Mouse (Mus musculus) midbrain, embryonic 14.5 days (tissue): ENCODE measurements around the gene Gfod1. TPM values are rescaled to one million over a fixed set of nuclear protein-coding genes. Genes with fewer than 3 reads are reported as not detected.

Experiments
- ATAC-seq: fragments of 200-750 bp; cut with Nextera tagmentation; 2 replicates; pipeline ENCODE4 v1.8.0; 2017; ENCODE audit warnings: moderate number of reproducible peaks, moderate library complexity; ENCODE audit not compliant: low FRiP score, low TSS enrichment
- DNase-seq: peaks from one replicate; pipeline ENCODE4 v3.0.0-alpha.2; 2015
- H3K27ac ChIP-seq: fragments of 300-500 bp; sonication (generic); replicated peaks from 2 replicates; pipeline ENCODE4 v1.5.1; 2014; ENCODE audit warnings: mild to moderate bottlenecking, low read depth, low read length, moderate library complexity
- H3K27me3 ChIP-seq: fragments of 300-500 bp; sonication (generic); 2 replicates; pipeline ENCODE4 v1.6.1; 2014; ENCODE audit warnings: low read length, control low read depth, mixed read lengths; ENCODE audit not compliant: control insufficient read depth, insufficient read depth
- H3K36me3 ChIP-seq: fragments of 300-500 bp; sonication (generic); 2 replicates; pipeline ENCODE4 v1.6.1; 2014; ENCODE audit warnings: low read length, control low read depth; ENCODE audit not compliant: control insufficient read depth, insufficient read depth
- H3K4me1 ChIP-seq: fragments of 300-500 bp; sonication (generic); 2 replicates; pipeline ENCODE4 v1.6.1; 2014; ENCODE audit warnings: mild to moderate bottlenecking, antibody characterized with exemption, low read length, control low read depth; ENCODE audit not compliant: control insufficient read depth, insufficient read depth
- H3K4me2 ChIP-seq: fragments of 300-500 bp; sonication (generic); 2 replicates; pipeline ENCODE4 v1.6.1; 2014; ENCODE audit warnings: mild to moderate bottlenecking, low read length, moderate library complexity
- H3K4me3 ChIP-seq: fragments of 300-500 bp; sonication (generic); replicated peaks from 2 replicates; pipeline ENCODE4 v1.5.1; 2014; ENCODE audit warnings: low read depth, low read length
- H3K9ac ChIP-seq: fragments of 300-500 bp; sonication (generic); replicated peaks from 2 replicates; pipeline ENCODE4 v1.6.1; 2014; ENCODE audit warnings: mild to moderate bottlenecking, low read length, moderate library complexity
- H3K9me3 ChIP-seq: fragments of 300-500 bp; sonication (generic); 2 replicates; pipeline ENCODE4 v1.6.1; 2016; ENCODE audit warnings: low read length, control low read depth, mixed read lengths; ENCODE audit not compliant: control insufficient read depth
- WGBS: fragments of 180-500 bp; shearing (Covaris S2); extraction: QIAGEN DNeasy Blood & Tissue Kit; methylation state at CpG from one replicate; pipeline ENCODE4 v1.1.7; 2014; 5-methylcytosine and 5-hydroxymethylcytosine counted together
- polyA plus RNA-seq: library from polyadenylated mRNA; unstranded; fragments of >200 nt; fragmentation: Nextera tagmentation; extraction: Ambion mirVana; gene quantifications from 2 replicates; pipeline ENCODE4 v1.2.1, GENCODE M21; 2014

Gfod1 gene
- polyA plus RNA-seq, 1 experiment from 2014 or later: 3.7 TPM

DNA sequence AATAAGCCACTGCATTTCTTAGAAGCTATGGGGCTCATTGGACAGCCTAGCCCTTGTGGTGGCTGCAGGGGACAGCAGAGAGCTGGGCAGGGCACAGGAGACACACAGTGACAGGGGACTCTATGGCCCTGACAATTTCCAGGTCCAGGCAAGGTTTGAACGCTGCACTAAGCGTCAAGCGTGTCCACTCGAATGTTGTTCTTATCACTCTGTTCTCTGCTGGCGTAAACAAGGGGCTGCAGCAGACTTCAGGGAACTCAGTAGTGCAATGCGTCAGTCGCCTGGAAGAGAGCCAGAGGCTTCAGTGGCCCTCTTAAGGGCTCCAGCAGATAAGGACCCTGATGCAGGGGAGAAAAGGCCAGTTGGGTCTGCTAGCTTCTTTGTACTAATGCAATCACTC lies 108.0 kb downstream of the Gfod1 start:
- 0 out of 2 replicates have a peak, but pooled peaks cover 5% of the 10 kb centered on the region for H3K4me1 ChIP-seq
- ATAC-seq: no peak
- 78% methylated on average over 7 of the region's 7 CpGs for WGBS

DNA sequence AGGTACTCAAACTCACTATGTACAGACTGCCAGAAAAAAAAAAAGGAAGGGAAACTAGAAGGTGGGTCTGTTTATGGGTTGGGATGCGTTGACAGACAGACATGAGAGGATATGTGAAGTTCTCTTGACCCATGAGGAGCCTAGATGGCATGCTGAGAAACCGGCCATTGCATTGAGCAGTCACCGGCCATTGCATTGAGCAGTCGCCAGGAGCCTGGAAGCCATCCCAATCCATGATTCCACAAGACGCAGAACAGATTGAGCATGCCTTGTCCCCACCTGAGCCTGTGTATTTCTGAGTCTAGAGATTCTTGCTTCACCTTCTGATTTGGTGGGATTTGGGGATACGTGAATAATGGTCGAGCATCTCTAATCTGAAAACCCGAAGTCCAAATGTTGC lies 110.0 kb downstream of the Gfod1 start:
- Histone ChIP-seq H3K9me3 (no peaks in the 10 kb centered on the region), H3K9ac (no peak overlapping the region), H3K4me3 (no peak overlapping the region), H3K36me3 (no peaks in the 10 kb centered on the region), H3K27ac (no peak overlapping the region), H3K4me1 (0 out of 2 replicates have a peak, but pooled peaks cover 5% of the 10 kb centered on the region), H3K4me2 (no peak overlapping the region), H3K27me3 (no peaks in the 10 kb centered on the region)
- ATAC-seq (no peak), DNase-seq (no peak)
- 94% methylated on average over 8 of the region's 8 CpGs for WGBS

More for the DNA sequence above, 108.0 kb downstream of the Gfod1 start:
- Histone ChIP-seq H3K4me3 (no peak overlapping the region), H3K27ac (no peak overlapping the region), H3K27me3 (no peaks in the 10 kb centered on the region), H3K4me2 (no peak overlapping the region), H3K36me3 (peaks cover 6% of the 10 kb centered on the region; the same call in 1 of the 2 replicates), H3K9ac (no peak overlapping the region), H3K9me3 (no peaks in the 10 kb centered on the region)
- no peak for DNase-seq

DNA sequence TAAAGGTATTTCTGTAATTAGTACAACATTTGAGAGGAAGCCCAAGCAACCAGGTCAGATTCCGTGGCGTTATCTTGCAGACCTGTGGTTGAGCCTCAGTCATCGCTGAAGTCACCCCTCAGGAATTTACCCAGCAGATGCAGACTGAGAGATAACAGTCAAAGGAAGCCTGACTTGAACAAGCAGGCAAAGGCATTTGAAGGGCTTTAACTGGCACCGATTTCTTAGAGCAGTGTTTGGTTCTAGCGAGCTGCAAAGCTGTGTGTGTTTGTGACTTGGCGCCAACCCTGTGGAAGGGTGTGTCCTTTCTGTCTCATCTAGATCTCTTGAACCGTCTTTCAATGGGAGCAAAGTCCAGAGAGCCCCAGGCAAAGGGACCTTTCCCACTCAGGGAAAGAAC lies 110.7 kb downstream of the Gfod1 start:
- H3K9ac ChIP-seq: no peak overlapping the region
- WGBS: 68% methylated on average over 7 of the region's 7 CpGs
- no peaks in the 10 kb centered on the region for H3K27me3 ChIP-seq

DNA sequence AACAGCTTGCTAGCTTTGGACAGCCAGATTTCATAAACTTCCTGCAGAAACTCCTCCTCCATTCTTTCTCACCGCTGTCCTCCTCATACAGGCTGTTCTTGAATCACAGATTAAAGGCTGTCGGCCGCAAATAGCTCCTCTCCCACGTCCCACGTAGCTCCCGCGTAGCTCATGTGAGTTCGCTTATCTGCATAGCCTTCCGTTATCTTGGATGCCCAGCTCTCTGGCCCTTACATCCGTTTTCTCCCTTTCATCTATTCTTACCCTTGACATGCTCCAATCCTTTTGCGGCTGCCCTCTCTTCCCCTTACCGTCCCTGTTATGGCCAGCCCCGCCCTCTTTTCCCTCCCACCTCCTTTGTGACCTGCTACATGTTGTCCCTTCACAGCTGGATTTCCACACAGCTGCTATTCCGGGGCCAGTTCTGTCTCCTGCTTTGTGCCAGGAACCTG lies 112.2 kb downstream of the Gfod1 start:
- H3K4me2 ChIP-seq: peak overlapping the region; percentile 27
- WGBS: 9% methylated on average over 14 of the region's 14 CpGs
- H3K4me3 ChIP-seq: 0 out of 2 replicates have a peak overlapping the region, but pooled peaks have one; percentile 8
- 0 out of 2 replicates have a peak, but pooled peaks cover 5% of the 10 kb centered on the region for H3K4me1 ChIP-seq
- ATAC-seq: no peak
- DNase-seq: no peak
- H3K9me3 ChIP-seq: no peaks in the 10 kb centered on the region
- H3K27me3 ChIP-seq: no peaks in the 10 kb centered on the region
- no peak overlapping the region for H3K9ac ChIP-seq
- H3K36me3 ChIP-seq: no peaks in the 10 kb centered on the region
- H3K27ac ChIP-seq: no peak overlapping the region

More for the DNA sequence above, 110.7 kb downstream of the Gfod1 start:
- Histone ChIP-seq H3K4me1 (0 out of 2 replicates have a peak, but pooled peaks cover 5% of the 10 kb centered on the region), H3K36me3 (no peaks in the 10 kb centered on the region), H3K4me3 (no peak overlapping the region), H3K27ac (no peak overlapping the region), H3K9me3 (no peaks in the 10 kb centered on the region), H3K4me2 (no peak overlapping the region)
- DNase-seq (no peak), ATAC-seq (no peak)

DNA sequence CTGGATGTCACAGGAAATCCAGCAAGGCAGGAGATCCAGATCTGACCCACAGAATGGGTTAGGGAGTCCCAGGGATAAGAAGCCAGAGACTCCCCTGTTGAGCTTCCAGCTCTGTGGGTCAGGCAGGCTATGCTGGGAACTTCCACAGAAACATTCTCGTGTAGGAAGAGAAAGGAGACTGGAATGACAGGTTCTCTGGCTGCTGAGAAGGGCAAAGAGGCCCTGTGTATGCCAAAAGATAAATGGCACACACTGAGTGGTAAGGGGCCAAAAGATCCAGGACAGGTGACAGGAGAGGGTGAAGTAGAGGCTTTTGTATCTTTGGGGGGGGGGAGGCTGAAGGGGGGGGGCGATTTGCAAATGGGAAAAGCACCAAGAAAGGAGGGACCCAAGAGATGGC lies 112.7 kb downstream of the Gfod1 start:
- H3K4me1 ChIP-seq: 0 out of 2 replicates have a peak, but pooled peaks cover 5% of the 10 kb centered on the region
- no peaks in the 10 kb centered on the region for H3K36me3 ChIP-seq
- no peak overlapping the region for H3K27ac ChIP-seq
- no peaks in the 10 kb centered on the region for H3K9me3 ChIP-seq
- DNase-seq (no peak), ATAC-seq (no peak)
- no peak overlapping the region for H3K4me3 ChIP-seq
- H3K27me3 ChIP-seq: no peaks in the 10 kb centered on the region
- 27% methylated on average over 2 of the region's 2 CpGs for WGBS
- peak overlapping the region; percentile 27; the same call in 1 of the 2 replicates for H3K4me2 ChIP-seq
- no peak overlapping the region for H3K9ac ChIP-seq

DNA sequence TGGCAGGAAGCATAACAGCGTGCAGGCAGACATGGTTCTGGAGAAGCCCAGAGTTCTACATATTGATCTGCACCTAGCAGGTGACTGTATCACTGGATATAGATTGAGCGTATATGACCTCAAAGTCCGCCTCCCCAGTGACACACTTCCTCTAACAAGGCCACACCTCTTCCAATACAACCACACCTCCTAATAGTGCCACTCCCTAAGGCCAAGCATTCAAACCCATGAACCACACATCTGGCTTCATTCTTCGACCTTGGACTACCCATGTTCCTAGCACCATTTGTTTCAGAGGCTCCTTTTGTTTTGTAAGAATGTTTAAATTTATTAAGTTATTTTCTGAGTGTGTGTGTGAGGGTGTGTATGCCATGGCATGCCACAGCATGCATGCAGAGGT lies 116.2 kb downstream of the Gfod1 start:
- 93% methylated on average over 4 of the region's 4 CpGs for WGBS

DNA sequence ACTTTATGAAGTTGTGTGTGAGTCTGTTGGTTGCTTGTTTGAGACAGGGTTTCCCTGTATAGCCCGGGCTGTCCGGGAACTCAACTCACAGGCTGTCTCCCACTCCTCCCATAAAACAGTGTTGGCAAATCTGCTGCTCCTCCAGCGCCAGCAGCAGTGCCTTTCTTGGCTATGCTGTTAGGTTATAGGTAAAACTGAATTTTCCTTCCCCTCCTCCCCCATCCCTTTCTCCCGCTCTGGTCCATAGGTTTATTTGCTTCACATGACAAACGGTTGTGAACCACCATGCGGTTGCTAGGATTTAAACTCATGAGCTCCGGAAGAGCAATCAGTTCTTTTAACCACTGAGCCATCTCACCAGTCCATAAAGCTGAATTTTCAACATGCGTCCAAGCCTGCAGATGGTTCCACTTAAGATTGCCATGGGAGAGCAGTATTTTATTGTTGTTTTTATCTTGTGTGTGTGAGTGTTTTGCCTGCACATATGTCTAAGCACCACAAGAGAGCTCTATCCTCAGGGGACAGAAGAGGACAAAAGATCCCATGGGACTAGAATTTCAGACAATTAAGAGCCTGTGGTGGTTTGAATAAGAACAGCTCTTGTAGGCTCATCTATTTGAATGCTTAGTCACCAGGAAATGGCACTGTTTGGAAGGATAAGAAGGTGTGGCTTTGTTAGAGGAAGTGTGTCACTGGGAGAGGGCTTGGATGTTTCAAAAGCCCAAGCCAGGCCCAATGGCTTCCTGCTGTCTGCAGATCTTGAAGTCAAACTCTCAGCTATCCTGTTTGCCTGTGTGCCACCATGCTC lies 120.5 kb downstream of the Gfod1 start:
- 0 out of 2 replicates have a peak, but pooled peaks cover 5% of the 10 kb centered on the region for H3K4me1 ChIP-seq
- DNase-seq (peak; percentile 23), ATAC-seq (peak; percentile 14; the same call in 1 of the 2 replicates)
- H3K4me2 ChIP-seq: peak overlapping the region; percentile 55
- H3K27me3 ChIP-seq: no peaks in the 10 kb centered on the region
- 49% methylated on average over 8 of the region's 8 CpGs for WGBS
- H3K9me3 ChIP-seq: no peaks in the 10 kb centered on the region
- H3K9ac ChIP-seq: no peak overlapping the region
- no peak overlapping the region for H3K27ac ChIP-seq
- 0 out of 2 replicates have a peak overlapping the region, but pooled peaks have one; percentile 16 for H3K4me3 ChIP-seq
- H3K36me3 ChIP-seq: no peaks in the 10 kb centered on the region

More for the DNA sequence above, 116.2 kb downstream of the Gfod1 start:
- H3K27ac ChIP-seq: no peak overlapping the region
- no peaks in the 10 kb centered on the region for H3K36me3 ChIP-seq
- DNase-seq: no peak
- 0 out of 2 replicates have a peak, but pooled peaks cover 5% of the 10 kb centered on the region for H3K4me1 ChIP-seq
- no peak for ATAC-seq
- H3K9ac ChIP-seq: no peak overlapping the region
- H3K4me3 ChIP-seq: no peak overlapping the region
- H3K9me3 ChIP-seq: no peaks in the 10 kb centered on the region
- no peak overlapping the region for H3K4me2 ChIP-seq
- H3K27me3 ChIP-seq: no peaks in the 10 kb centered on the region

DNA sequence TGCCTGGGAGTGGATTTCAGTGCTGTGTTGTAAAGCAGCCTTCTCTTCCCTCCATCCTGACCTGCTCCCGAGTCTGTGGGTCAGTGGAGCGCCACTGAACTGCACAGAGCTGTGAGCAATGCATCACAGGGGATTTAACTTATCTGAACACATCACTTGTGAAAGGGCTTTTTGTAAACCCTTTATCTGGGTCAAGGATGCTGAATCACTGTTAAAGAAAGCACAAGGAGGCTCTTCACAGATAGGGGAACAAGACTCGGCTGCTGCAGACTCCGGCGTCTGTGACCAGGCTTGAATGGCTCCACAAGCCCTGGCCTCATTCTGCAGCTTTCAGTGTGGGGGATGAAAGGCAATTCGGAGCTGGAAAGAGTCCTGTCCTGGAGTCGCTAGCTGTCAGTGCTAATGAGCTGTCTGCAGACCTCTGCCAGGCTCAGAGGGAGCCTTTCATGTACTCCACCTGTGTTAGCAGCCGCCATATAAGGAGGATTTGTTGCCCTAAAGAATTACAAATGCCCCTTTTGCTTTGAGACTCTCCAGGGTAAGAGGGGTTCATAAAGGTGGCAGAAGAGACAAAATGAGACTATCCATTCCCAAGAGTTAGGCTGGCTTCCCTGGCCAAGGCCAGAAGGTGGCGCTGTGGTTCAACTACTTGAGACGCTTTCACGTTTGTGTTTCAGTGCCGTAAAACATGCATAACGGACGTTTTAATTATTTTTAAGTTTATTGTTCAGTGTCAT lies 121.3 kb downstream of the Gfod1 start:
- 14% methylated on average over 14 of the region's 14 CpGs for WGBS

More for the DNA sequence above, 121.3 kb downstream of the Gfod1 start:
- no peaks in the 10 kb centered on the region for H3K36me3 ChIP-seq
- 0 out of 2 replicates have a peak overlapping the region, but pooled peaks have one; percentile 16 for H3K4me3 ChIP-seq
- DNase-seq (peak; percentile 96), ATAC-seq (peak; percentile 43; the same call in 1 of the 2 replicates)
- no peaks in the 10 kb centered on the region for H3K9me3 ChIP-seq
- peak overlapping the region; percentile 16; the same call in 1 of the 2 replicates for H3K9ac ChIP-seq
- no peaks in the 10 kb centered on the region for H3K27me3 ChIP-seq
- H3K4me2 ChIP-seq: peak overlapping the region; percentile 55
- H3K4me1 ChIP-seq: 0 out of 2 replicates have a peak, but pooled peaks cover 5% of the 10 kb centered on the region
- H3K27ac ChIP-seq: 0 out of 2 replicates have a peak overlapping the region, but pooled peaks have one; percentile 13
